Mouse (Mus musculus) MEL (cell line): ENCODE measurements at regions not wholly inside any gene's neighbourhood (a gene's known extent, or its start where the extent isn't known, plus 50 kb on each side); places are given as distances from the start of the nearest gene placed in this dataset.

Experiments
- DNase-seq: peaks from one replicate; pipeline ENCODE4 v3.0.0; 2011; ENCODE audit warnings: low read depth, low spot score
- H3K27ac ChIP-seq: 2 replicates; pipeline ENCODE4 v1.5.1; 2012; ENCODE audit warnings: low read depth, mild to moderate bottlenecking, control low read depth, low read length, moderate library complexity; ENCODE audit not compliant: control insufficient read depth
- H3K27me3 ChIP-seq, 2 experiments: fragments of 150-350 bp in 1 of 2; sonication (generic) in 1 of 2; 2 replicates each; pipeline ENCODE4 v1.6.1; 2012; ENCODE audit warnings: low read length in 2 of 2, mild to moderate bottlenecking in 2 of 2, improper control_type of control experiment in 1 of 2, moderate library complexity in 1 of 2; ENCODE audit not compliant: insufficient read depth in 2 of 2, control insufficient read depth in 1 of 2
- H3K36me3 ChIP-seq, 2 experiments: 2 replicates each; pipeline ENCODE4 v1.6.1; 2012 to 2014; ENCODE audit warnings: low read length in 2 of 2, improper control_type of control experiment in 1 of 2, inconsistent platforms in 1 of 2, mild to moderate bottlenecking in 1 of 2; ENCODE audit not compliant: insufficient read depth in 2 of 2, control insufficient read depth in 1 of 2
- H3K4me1 ChIP-seq, 2 experiments: fragments of 150-350 bp in 1 of 2; sonication (generic) in 1 of 2; 2 replicates each; pipeline ENCODE4 v1.6.1; 2012; ENCODE audit warnings: low read length in 2 of 2, improper control_type of control experiment in 1 of 2, mild to moderate bottlenecking in 1 of 2; ENCODE audit not compliant: insufficient read depth in 2 of 2, control insufficient read depth in 1 of 2
- H3K4me3 ChIP-seq, 2 experiments: fragments of 150-350 bp in 1 of 2; sonication (generic) in 1 of 2; 2 replicates each; pipeline ENCODE4 v1.5.1; 2012; ENCODE audit warnings: low read depth in 2 of 2, low read length in 2 of 2, mild to moderate bottlenecking in 2 of 2, moderate library complexity in 2 of 2, control low read depth in 1 of 2, improper control_type of control experiment in 1 of 2; ENCODE audit not compliant: control insufficient read depth in 1 of 2, insufficient read depth in 1 of 2
- H3K79me2 ChIP-seq: 2 replicates; pipeline ENCODE4 v1.6.1; 2012; ENCODE audit warnings: mild to moderate bottlenecking, low read length, moderate library complexity; ENCODE audit not compliant: control insufficient read depth, poor library complexity, insufficient read depth
- H3K9ac ChIP-seq: 2 replicates; pipeline ENCODE4 v1.6.1; 2012; ENCODE audit warnings: low read depth, mild to moderate bottlenecking, control low read depth, low read length, moderate library complexity; ENCODE audit not compliant: control insufficient read depth, poor library complexity, severe bottlenecking
- H3K9me3 ChIP-seq: fragments of 150-350 bp; sonication (generic); replicated peaks from 2 replicates; pipeline ENCODE4 v1.6.1; 2012; ENCODE audit warnings: mild to moderate bottlenecking, low read length, improper control_type of control experiment, moderate library complexity; ENCODE audit not compliant: insufficient read depth
- BHLHE40 ChIP-seq: IDR thresholded peaks from 2 replicates; pipeline ENCODE4 v1.6.1; 2012; ENCODE audit warnings: low read depth, mild to moderate bottlenecking, inconsistent platforms, low read length, improper control_type of control experiment, borderline replicate concordance
- CTCF ChIP-seq, 3 experiments: IDR thresholded peaks in 2 of 3; conservative IDR thresholded peaks in 1 of 3; 2 replicates each; pipeline ENCODE4 v1.5.1; 2011 to 2012; ENCODE audit warnings: low read length in 3 of 3, low read depth in 2 of 3, mild to moderate bottlenecking in 2 of 3, improper control_type of control experiment in 1 of 3, inconsistent platforms in 1 of 3, mixed read lengths in 1 of 3, moderate library complexity in 1 of 3; ENCODE audit not compliant: control insufficient read depth in 1 of 3, insufficient read depth in 1 of 3, poor library complexity in 1 of 3, severe bottlenecking in 1 of 3
- E2F4 ChIP-seq: IDR thresholded peaks from 2 replicates; pipeline ENCODE4 v1.6.1; 2011; ENCODE audit warnings: low read depth, low read length, improper control_type of control experiment, borderline replicate concordance
- ELF1 ChIP-seq: IDR thresholded peaks from 2 replicates; pipeline ENCODE4 v1.6.1; 2014; ENCODE audit warnings: low read depth, mild to moderate bottlenecking, inconsistent platforms, low read length, improper control_type of control experiment, moderate library complexity
- EP300 ChIP-seq, 2 experiments: IDR thresholded peaks; 2 replicates each; pipeline ENCODE4 v1.6.1; 2011; ENCODE audit warnings: improper control_type of control experiment in 2 of 2, low read length in 2 of 2, low read depth in 1 of 2, mild to moderate bottlenecking in 1 of 2
- ETS1 ChIP-seq: IDR thresholded peaks from 2 replicates; pipeline ENCODE4 v1.6.1; 2012; ENCODE audit warnings: low read depth, mild to moderate bottlenecking, inconsistent platforms, low read length, improper control_type of control experiment, moderate library complexity
- GABPA ChIP-seq: IDR thresholded peaks from 2 replicates; pipeline ENCODE4 v1.6.1; 2012; ENCODE audit warnings: low read depth, mild to moderate bottlenecking, inconsistent platforms, low read length, improper control_type of control experiment, moderate library complexity
- GATA1 ChIP-seq: IDR thresholded peaks from 2 replicates; pipeline ENCODE4 v1.6.1; 2011; ENCODE audit warnings: low read depth, low read length, improper control_type of control experiment
- MEF2A ChIP-seq: IDR thresholded peaks from 2 replicates; pipeline ENCODE4 v1.6.1; 2014; ENCODE audit warnings: low read depth, mild to moderate bottlenecking, inconsistent platforms, low read length, improper control_type of control experiment; ENCODE audit not compliant: poor library complexity, insufficient replicate concordance, severe bottlenecking; ENCODE audit errors: extremely low read depth
- MYB ChIP-seq: IDR thresholded peaks from 2 replicates; pipeline ENCODE4 v1.6.1; 2011; ENCODE audit warnings: mild to moderate bottlenecking, low read depth, low read length, improper control_type of control experiment
- MYC ChIP-seq: IDR thresholded peaks from 2 replicates; pipeline ENCODE4 v1.6.1; 2011; ENCODE audit warnings: low read depth, mild to moderate bottlenecking, low read length, improper control_type of control experiment, moderate library complexity
- NELFE ChIP-seq: IDR thresholded peaks from 2 replicates; pipeline ENCODE4 v1.6.1; 2011; ENCODE audit warnings: low read depth, low read length, improper control_type of control experiment
- NRF1 ChIP-seq: IDR thresholded peaks from 2 replicates; pipeline ENCODE4 v1.6.1; 2014; ENCODE audit warnings: low read depth, mild to moderate bottlenecking, inconsistent platforms, low read length, improper control_type of control experiment, moderate library complexity; ENCODE audit not compliant: poor library complexity, insufficient read depth, severe bottlenecking
- RAD21 ChIP-seq: IDR thresholded peaks from 2 replicates; pipeline ENCODE4 v1.6.1; 2011; ENCODE audit warnings: mild to moderate bottlenecking, low read depth, low read length, improper control_type of control experiment
- RCOR1 ChIP-seq: IDR thresholded peaks from 2 replicates; pipeline ENCODE4 v1.6.1; 2012; ENCODE audit warnings: low read depth, mild to moderate bottlenecking, inconsistent platforms, low read length, improper control_type of control experiment
- SIN3A ChIP-seq: IDR thresholded peaks from 2 replicates; pipeline ENCODE4 v1.6.1; 2012; ENCODE audit warnings: low read length, improper control_type of control experiment, inconsistent platforms
- SMC3 ChIP-seq: IDR thresholded peaks from 2 replicates; pipeline ENCODE4 v1.6.1; 2011; ENCODE audit warnings: low read depth, low read length, improper control_type of control experiment
- TCF12 ChIP-seq: IDR thresholded peaks from 2 replicates; pipeline ENCODE4 v1.6.1; 2014; ENCODE audit warnings: low read depth, mild to moderate bottlenecking, inconsistent platforms, low read length, improper control_type of control experiment, moderate library complexity
- USF1 ChIP-seq: IDR thresholded peaks from 2 replicates; pipeline ENCODE4 v1.6.1; 2014; ENCODE audit warnings: low read depth, mild to moderate bottlenecking, inconsistent platforms, low read length, improper control_type of control experiment, moderate library complexity
- ZC3H11A ChIP-seq: IDR thresholded peaks from 2 replicates; pipeline ENCODE4 v1.6.1; 2012; ENCODE audit warnings: low read depth, mild to moderate bottlenecking, inconsistent platforms, low read length, improper control_type of control experiment
- ZKSCAN1 ChIP-seq: IDR thresholded peaks from 2 replicates; pipeline ENCODE4 v1.6.1; 2012; ENCODE audit warnings: low read depth, mild to moderate bottlenecking, inconsistent platforms, low read length, improper control_type of control experiment, moderate library complexity

DNA sequence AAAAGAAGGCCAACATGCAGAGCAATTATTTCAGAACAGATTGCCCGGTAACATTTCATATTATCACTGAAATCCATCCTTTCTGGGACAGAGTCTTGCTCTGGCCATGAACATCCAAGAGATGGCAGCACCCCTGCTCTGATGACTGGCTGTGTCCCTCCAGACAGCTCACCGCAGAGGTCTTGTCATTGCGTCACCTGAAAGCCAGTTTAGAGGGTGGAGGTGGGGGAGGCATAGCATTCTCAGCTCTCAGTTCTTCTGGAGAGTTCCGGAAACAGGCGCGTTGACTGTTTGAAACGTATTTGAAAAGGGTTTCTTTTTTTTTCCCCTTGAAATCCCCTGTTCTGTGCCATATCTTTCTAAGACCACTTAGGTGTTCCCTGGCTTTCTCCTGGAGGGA, 145.7 kb upstream of the Pgrmc2 start:
- no peaks in the 10 kb centered on the region for H3K27me3 ChIP-seq
- H3K36me3 ChIP-seq, result no peaks in the 10 kb centered on the region
- no peak overlapping the region for H3K27ac ChIP-seq
- TF ChIP-seq CTCF (IDR thresholded peaks at IDR 0.05 in 2 of 3, conservative IDR thresholded peaks at IDR 0.05 in 1 of 3; ENCODE audit: control insufficient read depth in 1 of 3, insufficient read depth in 1 of 3, low read depth in 2 of 3, low read length in 3 of 3, poor library complexity in 1 of 3, severe bottlenecking in 1 of 3) (peak in 2 of 3 experiments; percentile 29 to 34; a peak in 3 of 6 replicates), NRF1 (no peak), SMC3 (peak; percentile 36), EP300 (IDR thresholded peaks at IDR 0.05; ENCODE audit: low read depth in 1 of 2, low read length in 2 of 2) (no peak), ELF1 (no peak), RAD21 (peak; percentile 29)
- no peaks in the 10 kb centered on the region for H3K79me2 ChIP-seq
- H3K9me3 ChIP-seq, result no peaks in the 10 kb centered on the region
- H3K4me3 ChIP-seq, result no peak overlapping the region
- DNase-seq, result no peak
- no peak overlapping the region for H3K9ac ChIP-seq
- no peaks in the 10 kb centered on the region for H3K4me1 ChIP-seq

DNA sequence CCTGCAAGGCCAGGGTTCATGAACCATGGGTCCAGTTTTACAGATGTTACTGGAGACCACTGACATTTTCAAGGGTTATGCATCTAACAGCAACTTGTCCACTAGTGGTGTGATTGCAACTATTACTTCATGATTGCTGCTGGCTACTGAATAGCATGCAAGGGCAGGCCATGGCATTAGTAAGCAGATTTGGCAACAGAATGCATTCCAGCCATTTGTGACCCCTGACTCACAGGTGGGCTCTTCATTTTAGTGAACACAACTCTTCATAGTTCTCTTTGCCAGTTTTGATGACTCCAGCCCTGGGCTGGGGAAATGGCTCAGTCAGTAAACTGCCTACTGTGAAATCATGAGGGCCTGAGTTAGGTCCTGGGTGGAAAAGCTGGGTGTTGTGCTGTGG, 137.9 kb upstream of the Pgrmc2 start:
- DNase-seq, result no peak
- Histone ChIP-seq H3K9ac (no peak overlapping the region), H3K79me2 (no peaks in the 10 kb centered on the region), H3K27ac (no peak overlapping the region), H3K27me3 (no peaks in the 10 kb centered on the region), H3K4me3 (no peak overlapping the region), H3K36me3 (peaks cover 0 to 4% of the 10 kb centered on the region in 2 experiments; a peak in 2 of 4 replicates), H3K9me3 (no peaks in the 10 kb centered on the region), H3K4me1 (peaks cover 0 to 3% of the 10 kb centered on the region in 2 experiments; a peak in 2 of 4 replicates)
- no peak for TF ChIP-seq GABPA

DNA sequence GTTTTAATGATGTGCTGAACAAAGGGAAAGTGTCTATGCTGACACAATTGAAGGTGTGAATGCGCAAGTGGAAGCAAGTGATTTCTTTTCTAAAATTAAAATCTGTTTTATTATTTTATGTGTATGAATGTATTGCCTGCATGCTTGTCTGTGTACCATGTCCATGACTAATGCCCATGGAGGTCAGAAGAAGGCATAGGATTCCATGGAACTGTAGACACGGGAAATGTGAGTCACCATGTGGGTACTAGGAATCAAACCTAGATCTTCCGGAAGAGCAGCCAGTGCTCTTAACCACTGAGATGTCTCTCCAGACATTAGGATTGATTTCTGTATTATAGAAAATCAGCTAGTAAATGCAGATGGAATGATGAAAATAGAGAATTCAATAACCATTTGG, 134.9 kb upstream of the Pgrmc2 start:
- no peak overlapping the region for H3K4me3 ChIP-seq
- peaks cover 0 to 1% of the 10 kb centered on the region in 2 experiments; a peak in 1 of 4 replicates for H3K27me3 ChIP-seq
- no peak overlapping the region for H3K9ac ChIP-seq
- peaks cover 0 to 4% of the 10 kb centered on the region in 2 experiments; a peak in 2 of 4 replicates for H3K36me3 ChIP-seq
- H3K4me1 ChIP-seq, result peaks cover 0 to 3% of the 10 kb centered on the region in 2 experiments; a peak in 2 of 4 replicates
- H3K27ac ChIP-seq, result no peak overlapping the region
- no peaks in the 10 kb centered on the region for H3K79me2 ChIP-seq
- H3K9me3 ChIP-seq, result no peaks in the 10 kb centered on the region
- no peak for DNase-seq
- TF ChIP-seq NELFE, result no peak
- TF ChIP-seq EP300 (IDR thresholded peaks at IDR 0.05; ENCODE audit: low read depth in 1 of 2, low read length in 2 of 2), result no peak
- TF ChIP-seq MYC, result no peak
- no peak for TF ChIP-seq BHLHE40
- TF ChIP-seq USF1, result no peak
- TF ChIP-seq ZKSCAN1, result no peak
- no peak for TF ChIP-seq CTCF (IDR thresholded peaks at IDR 0.05 in 2 of 3, conservative IDR thresholded peaks at IDR 0.05 in 1 of 3; ENCODE audit: control insufficient read depth in 1 of 3, insufficient read depth in 1 of 3, low read depth in 2 of 3, low read length in 3 of 3, poor library complexity in 1 of 3, severe bottlenecking in 1 of 3)
- no peak for TF ChIP-seq RCOR1
- no peak for TF ChIP-seq NRF1
- no peak for TF ChIP-seq E2F4
- no peak for TF ChIP-seq MYB
- TF ChIP-seq ZC3H11A, result no peak
- TF ChIP-seq GABPA, result no peak
- no peak for TF ChIP-seq TCF12
- TF ChIP-seq GATA1, result no peak
- TF ChIP-seq SIN3A, result no peak
- no peak for TF ChIP-seq ELF1
- TF ChIP-seq MEF2A, result no peak
- no peak for TF ChIP-seq ETS1
